Comparison of ENCODE assay signal across 12 mouse cellular contexts in the genomic region with DNA sequence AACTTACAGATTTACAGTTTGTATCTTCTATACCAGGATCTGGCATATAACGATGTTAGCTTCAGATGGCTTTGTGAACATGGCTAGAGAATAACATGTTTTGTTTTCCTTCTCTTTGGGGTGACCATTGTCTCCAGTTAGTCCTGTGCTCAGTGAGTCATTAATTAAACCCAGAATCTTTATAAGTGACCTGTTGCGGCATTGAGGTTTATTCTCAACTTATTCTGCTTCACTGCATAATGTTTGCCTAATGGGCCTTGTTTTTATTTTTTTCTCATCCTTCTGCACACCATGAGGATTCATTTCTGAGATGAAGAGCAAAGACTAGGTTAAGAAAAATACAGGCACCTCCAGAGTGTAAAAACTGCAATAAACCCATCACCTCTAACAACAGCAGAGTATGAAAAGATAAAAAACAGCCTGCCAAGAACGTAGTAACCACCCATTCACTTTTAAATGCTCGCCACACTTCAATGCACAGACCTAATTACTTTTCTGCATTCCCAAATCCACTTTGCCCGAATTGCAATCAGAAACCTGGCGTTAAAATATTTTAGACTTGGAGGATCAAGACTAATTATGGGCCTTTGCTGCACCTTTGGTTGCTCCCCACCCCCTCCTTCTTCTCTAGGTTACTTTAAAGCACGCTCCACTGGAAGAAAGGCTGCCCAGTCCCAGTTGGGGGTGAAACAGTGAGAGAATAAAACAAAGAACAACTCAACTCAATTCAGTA.
A peak's percentile ranks its signal among the peaks of the same experiment; 100 is the strongest.
DNase-seq lines count a peak whose midpoint lies in the region; ATAC-seq lines count a peak whose summit lies in the region.
"Had no signal": no experiment of that assay in that cellular context is flagged by ENCODE, and none has a peak within 500 bp of the region (broad histone marks: within the 10 kb centered on the region; RNA-seq: fewer than 3 reads in every experiment).

No protein-coding gene starts in this region.

- peak; percentile 88 for ATAC-seq in forebrain, embryonic 16.5 days
- peak; percentile 97 for ATAC-seq in kidney, embryonic 16.5 days (ENCODE audit: low FRiP score, low TSS enrichment)
- peak; percentile 48; the same call in 1 of the 2 replicates for ATAC-seq in midbrain, embryonic 16.5 days

- no peak overlapping the region for H3K4me2 ChIP-seq in forebrain, embryonic 16.5 days (ENCODE audit: low read length)
- H3K4me2 ChIP-seq in kidney, embryonic 16.5 days (replicated peaks; ENCODE audit: low read depth, low read length): no peak overlapping the region
- H3K4me2 ChIP-seq in midbrain, embryonic 16.5 days (ENCODE audit: low read length): no peak overlapping the region
- H3K4me2 ChIP-seq: limb, embryonic 13.5 days had no signal

- H3K27ac ChIP-seq in embryonic facial prominence, embryonic 10.5 days (replicated peaks): peak overlapping the region; percentile 36
- peak overlapping the region; percentile 32; the same call in 1 of the 2 replicates for H3K27ac ChIP-seq in forebrain, embryonic 16.5 days (ENCODE audit: low read length)
- peak overlapping the region; percentile 84 for H3K27ac ChIP-seq in kidney, embryonic 16.5 days (ENCODE audit: low read length)
- no peak overlapping the region for H3K27ac ChIP-seq in midbrain, embryonic 16.5 days (ENCODE audit: low read length)
- H3K27ac ChIP-seq: gastrocnemius, adult 2 months; limb, embryonic 13.5 days had no signal

- peak; percentile 13 for DNase-seq in embryonic facial prominence, embryonic 10.5 days (ENCODE audit: low spot score)
- no peak for DNase-seq in adrenal gland, postnatal 25 days
- DNase-seq in liver: no peak
- DNase-seq in frontal cortex, adult 2 months (ENCODE audit: extremely low spot score in 1 of 2, low spot score in 1 of 2): no peak
- no peak for DNase-seq in layer of hippocampus, adult 11-12 months (ENCODE audit: low spot score)
- DNase-seq: gastrocnemius, adult 2 months; heart, postnatal 36 days; lung, postnatal 10 days had no signal

- no peaks in the 10 kb centered on the region for H3K36me3 ChIP-seq in embryonic facial prominence, embryonic 10.5 days (replicated peaks)
- no peaks in the 10 kb centered on the region for H3K36me3 ChIP-seq in forebrain, embryonic 16.5 days (ENCODE audit: control insufficient read depth, insufficient read depth)
- no peaks in the 10 kb centered on the region for H3K36me3 ChIP-seq in kidney, embryonic 16.5 days (ENCODE audit: insufficient read depth, low read length)
- H3K36me3 ChIP-seq in midbrain, embryonic 16.5 days (ENCODE audit: control insufficient read depth, insufficient read depth, low read length): no peaks in the 10 kb centered on the region
- H3K36me3 ChIP-seq: limb, embryonic 13.5 days had no signal

- 24% methylated on average over 7 of the region's 7 CpGs for WGBS in embryonic facial prominence, embryonic 10.5 days
- WGBS in forebrain, embryonic 16.5 days: 6% methylated on average over 7 of the region's 7 CpGs
- WGBS in kidney, embryonic 16.5 days: 23% methylated on average over 7 of the region's 7 CpGs
- WGBS in midbrain, embryonic 16.5 days: 16% methylated on average over 7 of the region's 7 CpGs

- no peak overlapping the region for H3K9ac ChIP-seq in forebrain, embryonic 16.5 days (replicated peaks; ENCODE audit: low read depth, low read length)
- H3K9ac ChIP-seq in kidney, embryonic 16.5 days (replicated peaks; ENCODE audit: low read length): no peak overlapping the region
- H3K9ac ChIP-seq in midbrain, embryonic 16.5 days (ENCODE audit: low read depth, low read length): no peak overlapping the region
- H3K9ac ChIP-seq: limb, embryonic 13.5 days had no signal

- peaks cover 31% of the 10 kb centered on the region for H3K4me1 ChIP-seq in embryonic facial prominence, embryonic 10.5 days
- peaks cover 17% of the 10 kb centered on the region for H3K4me1 ChIP-seq in forebrain, embryonic 16.5 days (replicated peaks; ENCODE audit: control insufficient read depth, insufficient read depth, low read length)
- H3K4me1 ChIP-seq in kidney, embryonic 16.5 days (ENCODE audit: insufficient read depth, low read length): peaks cover 6% of the 10 kb centered on the region; the same call in 1 of the 2 replicates
- peaks cover 2% of the 10 kb centered on the region; the same call in 1 of the 2 replicates for H3K4me1 ChIP-seq in midbrain, embryonic 16.5 days (ENCODE audit: control insufficient read depth, insufficient read depth, low read length)

- H3K4me3 ChIP-seq in embryonic facial prominence, embryonic 10.5 days: no peak overlapping the region
- no peak overlapping the region for H3K4me3 ChIP-seq in forebrain, embryonic 16.5 days (replicated peaks; ENCODE audit: low read length)
- H3K4me3 ChIP-seq in kidney, embryonic 16.5 days (ENCODE audit: low read length): no peak overlapping the region
- H3K4me3 ChIP-seq in midbrain, embryonic 16.5 days (ENCODE audit: low read depth, low read length): no peak overlapping the region
- H3K4me3 ChIP-seq: gastrocnemius, adult 2 months; limb, embryonic 13.5 days had no signal

- H3K27me3 ChIP-seq in embryonic facial prominence, embryonic 10.5 days (replicated peaks; ENCODE audit: low read depth, poor library complexity, severe bottlenecking): 0 out of 2 replicates have a peak, but pooled peaks cover 3% of the 10 kb centered on the region
- H3K27me3 ChIP-seq in forebrain, embryonic 16.5 days (replicated peaks; ENCODE audit: control insufficient read depth, insufficient read depth, low read length): no peaks in the 10 kb centered on the region
- no peaks in the 10 kb centered on the region for H3K27me3 ChIP-seq in kidney, embryonic 16.5 days (ENCODE audit: insufficient read depth, low read length)
- H3K27me3 ChIP-seq in midbrain, embryonic 16.5 days (ENCODE audit: control insufficient read depth, insufficient read depth, low read depth, low read length): no peaks in the 10 kb centered on the region
- H3K27me3 ChIP-seq: limb, embryonic 13.5 days had no signal

- no peaks in the 10 kb centered on the region for H3K9me3 ChIP-seq in embryonic facial prominence, embryonic 10.5 days
- no peaks in the 10 kb centered on the region for H3K9me3 ChIP-seq in forebrain, embryonic 16.5 days (ENCODE audit: control insufficient read depth, low read length)
- no peaks in the 10 kb centered on the region for H3K9me3 ChIP-seq in kidney, embryonic 16.5 days (ENCODE audit: low read length)
- no peaks in the 10 kb centered on the region for H3K9me3 ChIP-seq in midbrain, embryonic 16.5 days (replicated peaks; ENCODE audit: control insufficient read depth, low read length, poor library complexity, severe bottlenecking)
- H3K9me3 ChIP-seq: limb, embryonic 13.5 days had no signal
